Mouse (Mus musculus) heart, postnatal 0 days (tissue): Measurements from ENCODE around the gene Ticam1.

Experiments
- CTCF ChIP-seq: IDR thresholded peaks from 2 replicates; pipeline ENCODE4 v1.5.1; 2016; ENCODE audit warnings: antibody characterized with exemption, control low read depth, low read depth
- EP300 ChIP-seq: IDR thresholded peaks from 2 replicates; pipeline ENCODE4 v1.6.1; 2016; ENCODE audit warnings: antibody characterized with exemption, low read depth

DNA sequence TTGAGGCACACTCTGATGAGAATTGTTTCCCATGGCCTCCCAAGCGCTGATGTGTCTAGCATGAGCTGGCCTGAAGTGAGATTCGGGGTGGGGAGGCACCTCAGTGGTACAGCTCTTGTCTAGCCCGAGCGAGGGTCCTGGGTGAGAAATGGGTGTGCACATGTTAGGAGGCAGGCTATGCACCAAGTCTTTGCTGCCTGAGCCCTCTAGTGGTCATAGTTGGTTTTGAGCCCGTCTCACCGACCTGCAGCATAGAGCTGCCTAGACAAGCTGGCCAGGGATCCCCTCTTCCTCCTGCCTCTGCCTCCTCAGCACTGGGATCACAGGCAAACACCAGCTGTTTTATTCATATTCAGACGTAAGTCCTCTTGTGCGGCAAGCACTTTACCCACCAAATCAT lies 12.6 kb downstream of the Ticam1 start:
- peak; percentile 81 for TF ChIP-seq CTCF
- no peak for TF ChIP-seq EP300
